Mouse (Mus musculus) CD4-positive helper T cell, adult 2 months (primary cell): ENCODE results near the gene Atg7.

Experiments
- DNase-seq: peaks from one replicate; pipeline ENCODE4 v3.0.0-alpha.2; 2012; ENCODE audit warnings: low read depth, missing footprints, low spot score

Atg7 gene

DNA sequence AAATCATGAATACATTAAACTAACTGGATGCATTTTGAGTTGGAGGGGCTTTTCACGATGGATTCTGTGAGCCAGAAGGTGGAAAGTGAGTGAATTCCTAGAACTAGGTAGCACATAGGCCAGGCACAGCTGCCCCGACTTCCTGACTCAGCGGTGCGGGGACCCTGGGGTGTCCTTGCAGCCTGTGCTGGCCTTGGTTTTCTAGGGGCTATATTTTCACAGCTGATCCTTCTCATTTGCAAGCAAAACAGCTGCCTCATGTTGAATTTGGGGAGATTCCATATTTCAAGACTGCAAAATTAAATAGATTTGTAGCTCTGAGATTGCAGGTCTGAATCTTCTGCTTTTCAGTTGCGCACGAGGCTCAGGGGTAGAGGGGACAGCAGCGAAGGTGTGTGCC is 139.6 kb downstream of the Atg7 start:
- DNase-seq: no peak

DNA sequence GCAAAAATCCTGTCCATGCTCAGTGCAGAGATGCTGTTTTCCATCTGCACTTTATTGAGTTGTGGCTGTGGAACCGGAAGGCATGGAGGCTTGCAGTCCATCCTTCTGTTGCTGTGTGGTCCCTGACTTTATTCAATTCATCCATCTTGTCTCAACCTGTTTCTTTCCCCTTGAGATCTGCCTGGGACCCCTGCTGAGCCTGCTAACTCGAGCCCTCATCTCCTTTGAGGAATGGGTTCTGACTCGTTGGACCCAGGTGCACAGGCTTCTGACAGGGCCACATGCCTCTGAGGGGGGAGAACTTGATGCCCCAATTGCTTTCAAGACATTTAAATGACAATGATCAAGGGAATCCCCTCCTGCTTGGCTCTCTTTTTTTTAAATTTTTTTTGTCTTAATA is 143.6 kb downstream of the Atg7 start:
- DNase-seq: no peak

DNA sequence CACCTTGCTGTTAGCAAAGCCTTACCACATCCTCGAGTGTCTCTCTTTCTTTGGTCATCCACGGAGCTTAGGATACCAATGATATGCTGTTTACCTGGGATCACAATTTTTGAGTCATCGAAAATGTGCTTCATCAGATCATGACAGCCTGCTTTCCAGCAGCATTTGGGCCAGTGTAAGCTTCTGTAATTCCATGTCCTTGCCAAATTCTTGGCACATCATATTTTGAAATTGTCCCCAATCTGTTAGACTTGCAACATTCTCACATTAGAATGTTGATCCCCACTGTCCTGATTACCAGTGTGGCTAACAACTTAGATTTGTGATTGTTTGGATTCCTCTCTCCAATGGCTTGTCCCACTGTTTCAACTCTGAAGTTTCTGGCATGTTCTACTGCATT is 144.7 kb downstream of the Atg7 start:
- no peak for DNase-seq

DNA sequence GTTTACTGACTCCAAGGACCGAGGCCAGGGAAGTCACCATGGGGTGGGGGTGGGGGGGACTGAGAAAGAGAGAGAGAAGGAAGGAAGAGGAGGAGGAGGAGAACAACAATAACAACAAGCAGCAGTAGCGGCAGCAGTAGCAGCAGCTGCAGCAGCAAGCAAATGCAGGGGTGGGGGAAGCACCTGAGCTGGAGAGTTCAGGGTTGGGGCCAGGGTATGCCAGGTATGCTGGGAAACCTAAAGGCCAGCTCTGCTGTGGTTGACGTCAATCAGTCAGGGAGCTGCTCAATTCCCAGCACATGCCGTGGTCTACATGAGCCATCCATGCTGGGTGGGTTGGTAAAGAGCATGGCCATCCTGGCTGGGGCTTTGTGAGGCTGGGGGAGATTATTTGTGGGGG is 145.8 kb downstream of the Atg7 start:
- DNase-seq: no peak

DNA sequence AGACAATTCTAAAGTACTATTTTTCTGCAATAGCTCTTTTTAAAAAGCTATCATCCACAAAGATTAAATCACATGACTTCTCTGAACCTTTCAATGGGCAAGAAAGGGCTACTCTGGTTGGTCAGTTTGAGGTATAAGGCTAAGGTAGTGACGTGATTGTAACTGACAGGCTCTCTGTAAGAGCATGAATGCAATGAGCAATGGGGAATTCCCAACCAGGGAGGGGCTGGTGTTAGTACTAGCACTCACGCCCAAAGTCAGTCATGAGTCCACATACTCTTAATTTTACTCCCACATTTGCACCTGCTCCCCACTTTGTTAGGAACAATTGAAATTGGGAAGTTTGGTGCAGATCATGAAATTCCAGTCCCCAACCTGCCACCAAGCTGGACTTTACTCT is 147.2 kb downstream of the Atg7 start:
- peak; percentile 37 for DNase-seq

DNA sequence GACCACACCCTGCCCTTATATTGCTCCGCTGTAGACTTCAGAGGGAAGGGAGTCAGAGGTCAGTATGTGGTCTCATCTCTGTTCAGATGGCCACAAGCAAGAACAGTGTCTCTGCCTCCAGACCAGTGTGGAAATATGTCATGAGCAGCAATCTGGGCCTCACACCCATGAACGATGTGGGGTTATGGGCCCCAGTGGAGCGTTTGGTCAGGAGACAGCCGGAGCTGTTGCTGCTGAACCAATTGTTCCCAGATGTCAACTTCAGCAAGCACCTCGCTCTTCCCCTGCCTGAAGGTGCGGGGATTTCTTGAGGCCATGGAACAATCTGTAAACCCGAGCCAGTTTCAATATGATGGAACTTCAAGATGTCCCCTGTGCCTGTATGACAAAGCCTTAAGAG is 148.0 kb downstream of the Atg7 start:
- DNase-seq: no peak

DNA sequence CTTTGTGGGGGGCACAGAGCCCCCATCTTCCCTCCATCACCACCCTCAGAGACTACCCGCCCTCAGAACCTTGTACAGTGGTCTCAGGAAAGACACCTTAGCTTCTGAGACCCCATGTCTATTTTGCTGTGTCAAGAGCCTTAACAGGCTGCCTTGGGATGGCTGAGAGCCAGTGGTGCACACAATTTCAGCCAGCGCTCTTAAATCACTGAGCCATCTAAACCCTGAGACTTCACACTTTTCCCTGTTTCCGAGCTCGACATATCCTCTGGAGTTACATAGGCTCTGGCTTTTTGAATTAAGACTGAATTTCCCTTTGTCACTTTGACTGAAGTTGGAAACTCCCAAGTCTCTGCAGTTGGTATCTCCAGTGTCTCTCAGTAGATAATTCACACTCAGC is 148.9 kb downstream of the Atg7 start:
- DNase-seq: no peak

DNA sequence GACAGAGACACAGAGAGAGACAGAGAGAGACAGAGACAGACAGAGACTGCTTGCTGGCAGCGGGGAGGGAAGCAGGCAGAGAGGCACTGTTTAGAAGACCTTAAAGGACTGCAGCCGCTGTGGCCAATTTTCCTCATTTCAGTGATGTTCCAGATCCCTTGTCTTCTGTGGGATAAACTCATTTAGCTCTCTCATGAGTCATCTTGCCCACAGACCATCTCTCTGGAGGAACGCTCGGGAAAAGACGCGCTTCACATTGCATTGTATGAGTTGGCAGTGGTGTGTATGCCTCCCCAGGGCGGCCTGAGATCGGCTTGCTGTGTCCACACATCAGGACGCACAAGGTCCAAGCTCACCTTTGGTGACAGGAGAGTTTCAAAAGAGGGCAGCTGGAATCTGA is 151.8 kb downstream of the Atg7 start:
- DNase-seq: no peak

DNA sequence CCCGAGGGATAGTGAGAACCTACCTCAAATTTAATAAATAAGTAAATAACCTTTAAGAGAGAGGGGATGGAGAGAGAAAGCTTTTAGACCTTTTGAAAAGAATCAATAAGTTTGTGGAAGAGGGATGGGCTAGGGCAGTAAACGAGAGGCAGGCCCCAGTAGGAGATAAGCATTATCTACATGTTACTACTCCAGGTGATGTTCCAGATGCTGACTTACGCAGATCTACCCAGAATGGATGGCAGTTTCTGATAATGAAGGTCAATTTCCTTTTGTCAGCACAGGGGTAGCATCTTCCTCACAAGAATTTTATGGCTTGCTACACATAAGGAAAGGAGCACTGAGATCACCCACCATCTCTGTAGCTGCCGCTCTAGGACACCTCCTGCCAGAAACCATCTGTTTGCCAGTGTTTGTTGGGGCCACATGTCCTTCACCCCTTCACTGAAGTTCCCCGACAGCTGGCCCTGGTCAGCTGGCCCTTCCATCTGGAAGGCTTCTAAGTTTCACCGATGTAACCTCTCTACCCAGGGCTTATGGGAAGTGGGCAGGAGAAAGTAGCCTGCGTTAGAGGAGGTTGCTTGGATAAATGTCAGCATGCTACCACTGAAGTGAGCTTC is 152.9 kb downstream of the Atg7 start:
- DNase-seq: no peak

DNA sequence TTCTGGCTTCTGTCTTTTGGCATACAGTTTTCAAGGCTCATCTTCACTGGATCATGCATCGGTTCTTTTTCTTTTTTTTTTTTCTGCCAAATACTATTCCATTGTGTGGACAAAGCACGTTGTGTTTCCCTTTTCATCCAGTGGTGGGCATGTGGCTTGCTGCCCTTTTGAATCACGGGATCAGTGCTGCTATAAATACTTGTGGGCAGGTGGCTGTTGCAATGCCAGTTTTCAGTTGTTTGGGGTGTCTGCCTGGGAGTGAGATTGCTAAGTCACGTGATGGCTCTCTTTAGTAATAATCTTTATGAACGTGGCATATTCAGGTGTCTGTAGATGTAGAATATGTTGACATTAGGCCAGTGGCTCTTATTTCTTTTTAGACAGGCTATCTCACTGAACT is 155.0 kb downstream of the Atg7 start:
- DNase-seq: no peak

DNA sequence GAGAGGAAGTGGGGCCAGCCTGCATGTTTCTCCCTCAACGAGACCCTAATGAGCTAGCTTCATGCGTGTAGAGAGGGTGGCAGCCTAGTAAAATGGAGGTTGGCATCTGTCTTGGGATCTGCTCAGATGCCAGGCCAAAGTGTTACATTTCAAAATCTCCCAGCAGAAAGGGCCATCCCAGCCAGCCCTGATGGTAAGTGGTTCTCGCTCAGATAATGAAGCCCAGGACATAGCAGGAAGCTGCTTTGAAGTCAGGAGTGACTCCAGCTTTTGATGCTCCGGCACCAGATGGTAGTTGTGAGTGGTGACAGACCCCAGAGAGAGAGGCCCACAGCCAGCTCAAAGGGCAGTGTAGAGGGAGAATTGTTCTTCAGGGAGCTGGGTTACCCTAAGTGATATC is 155.8 kb downstream of the Atg7 start:
- DNase-seq: no peak

DNA sequence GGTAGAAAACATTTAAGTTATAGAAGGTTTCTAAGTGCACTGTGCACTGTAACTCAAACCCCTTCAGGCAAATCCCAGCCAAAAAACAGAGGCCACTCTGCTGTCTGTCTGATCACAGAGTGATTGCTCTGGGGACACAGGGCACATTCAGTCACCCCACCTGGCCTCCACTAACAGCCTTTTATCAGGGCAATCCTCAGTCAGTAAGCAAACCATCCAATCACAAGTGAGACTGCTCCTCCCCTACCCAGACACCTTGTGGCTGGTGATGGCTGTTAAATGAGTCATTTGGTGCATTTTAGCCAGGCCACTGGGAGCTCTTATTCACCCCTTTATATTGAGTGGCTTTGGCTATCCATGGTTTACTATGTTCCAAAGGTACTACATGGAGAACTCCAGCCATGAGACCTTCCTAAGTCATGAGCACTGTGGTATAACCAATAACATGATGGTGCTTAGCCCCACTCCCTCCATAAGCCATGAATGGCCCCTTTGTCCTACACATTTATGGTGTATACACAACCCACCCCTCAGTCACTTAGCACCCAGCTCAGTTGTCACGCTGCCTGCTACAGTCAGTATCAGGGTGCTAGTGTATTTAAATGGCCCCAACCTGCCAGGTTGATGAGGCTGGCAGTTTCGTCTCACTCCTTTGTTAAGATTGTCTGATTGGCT is 157.5 kb downstream of the Atg7 start:
- DNase-seq: no peak

DNA sequence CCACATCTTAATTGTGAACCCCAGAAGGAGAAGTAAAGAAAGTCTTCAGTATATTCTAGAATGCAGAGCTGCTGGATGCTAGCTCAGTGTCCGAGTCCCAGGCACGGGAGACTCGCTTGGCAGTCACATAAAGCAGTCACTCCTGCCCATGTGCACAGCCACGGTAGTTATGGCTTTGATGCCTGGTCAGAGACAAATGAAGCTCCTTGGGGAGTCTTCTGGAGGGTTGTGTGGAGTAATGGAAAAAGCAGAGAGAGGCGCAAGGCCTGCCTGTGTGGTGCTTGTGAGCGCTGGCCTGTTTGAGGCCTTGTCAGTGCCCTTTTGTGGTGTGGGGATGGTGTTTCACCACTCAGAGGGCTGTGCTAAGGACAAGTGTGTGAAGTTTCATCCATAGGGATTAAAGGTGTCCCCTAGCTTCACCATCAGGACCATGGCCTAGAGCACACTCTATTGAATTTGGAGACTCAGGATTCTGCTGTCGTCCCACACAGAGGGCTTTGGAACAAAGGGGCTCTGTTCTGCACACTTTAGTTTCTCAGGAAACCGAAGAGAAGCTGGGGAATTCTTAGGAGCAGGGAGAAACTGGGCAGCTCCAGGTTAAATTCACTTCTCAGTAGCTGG is 161.1 kb downstream of the Atg7 start:
- DNase-seq: no peak

DNA sequence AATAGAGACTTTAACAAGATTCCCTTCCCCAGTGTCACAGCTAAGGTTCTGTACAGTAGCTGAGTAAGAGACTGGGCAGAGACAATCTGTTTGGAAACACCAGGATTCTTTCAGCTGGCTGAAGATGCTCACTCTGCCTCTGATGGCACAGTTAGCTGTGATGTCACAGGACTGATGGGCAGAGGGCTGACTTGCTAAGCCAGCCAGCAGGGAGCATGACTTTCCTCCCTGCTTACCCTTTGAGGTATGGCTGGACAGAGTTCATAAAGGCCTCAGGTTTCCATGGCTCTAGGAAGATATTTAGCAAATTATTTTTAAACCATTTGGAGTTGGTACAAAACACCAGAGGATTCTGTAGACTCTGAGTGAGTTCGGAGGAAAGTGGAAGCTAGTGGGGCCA is 162.0 kb downstream of the Atg7 start:
- no peak for DNase-seq

DNA sequence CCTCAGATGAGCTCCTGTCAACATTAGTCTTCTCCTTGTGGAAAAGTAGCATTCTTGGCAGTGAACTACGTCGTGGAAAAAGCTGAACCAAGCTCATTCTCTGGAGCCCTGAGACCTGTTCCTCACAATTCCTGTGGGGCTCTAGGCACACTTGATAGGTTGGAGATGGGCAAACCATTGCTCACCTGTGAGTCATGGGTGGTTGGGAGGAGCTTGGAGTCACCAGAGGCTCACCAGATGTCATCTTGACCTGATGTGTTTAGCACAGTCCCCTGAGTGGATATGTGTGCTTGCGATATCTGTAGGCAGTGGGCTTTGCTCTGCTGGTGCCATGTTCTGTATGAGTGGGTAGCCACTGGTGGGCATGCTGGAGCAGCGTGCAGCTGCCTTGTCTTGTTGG is 163.0 kb downstream of the Atg7 start:
- DNase-seq: no peak

DNA sequence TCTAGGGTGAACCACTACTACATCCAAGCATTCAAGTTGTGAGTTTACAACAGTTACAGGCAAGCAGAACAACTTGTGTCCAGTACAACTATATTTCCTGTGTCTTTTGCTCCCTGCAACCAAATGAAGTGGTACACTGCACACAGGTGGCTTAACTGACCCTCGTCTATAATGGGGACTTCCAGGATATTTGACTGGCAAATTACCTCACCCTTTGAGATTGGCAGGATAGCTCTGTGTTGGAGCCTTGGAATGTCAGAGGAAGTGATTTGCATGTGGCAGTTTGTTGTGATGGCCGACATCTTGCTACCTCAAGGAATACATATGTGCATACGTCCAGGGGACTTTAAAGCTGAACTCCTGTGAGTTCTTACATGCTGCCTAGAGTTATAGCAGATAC is 164.6 kb downstream of the Atg7 start:
- DNase-seq: no peak

DNA sequence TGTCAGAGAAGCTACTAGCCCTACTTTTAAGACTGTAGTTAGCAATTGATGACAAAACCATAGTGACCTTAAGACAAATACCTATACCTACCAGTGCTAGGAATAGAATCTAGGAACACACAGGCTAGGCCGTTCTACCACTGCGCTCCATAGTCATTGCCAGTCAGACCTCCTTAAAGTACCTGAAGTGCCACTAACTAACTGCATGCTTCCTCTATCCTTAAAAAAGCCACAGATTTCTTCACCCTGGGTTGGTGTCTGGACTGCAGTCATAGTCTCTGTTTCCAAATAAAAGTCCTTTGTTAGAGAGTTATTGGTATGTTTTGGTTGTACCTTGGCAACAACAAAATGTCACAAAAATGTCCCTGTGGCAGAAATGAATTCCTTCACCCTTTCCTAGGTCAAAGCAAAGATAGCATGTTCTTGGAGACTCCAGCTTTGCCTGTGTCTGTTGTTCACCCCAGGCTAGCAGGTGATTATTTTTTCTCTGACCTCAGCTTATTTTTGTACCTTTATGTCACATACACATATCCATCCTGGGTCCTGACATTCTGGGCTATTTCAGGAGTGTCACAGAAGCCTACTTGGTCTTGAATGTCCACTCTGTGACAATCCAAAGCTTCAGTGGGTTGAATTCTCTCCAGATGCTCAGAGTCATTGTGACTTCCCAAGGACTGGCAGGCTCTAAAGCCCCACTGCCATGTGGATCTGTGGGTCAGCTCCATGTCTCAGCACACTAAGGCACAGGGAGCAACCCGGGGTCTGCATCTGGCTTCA is 165.9 kb downstream of the Atg7 start:
- DNase-seq: no peak

DNA sequence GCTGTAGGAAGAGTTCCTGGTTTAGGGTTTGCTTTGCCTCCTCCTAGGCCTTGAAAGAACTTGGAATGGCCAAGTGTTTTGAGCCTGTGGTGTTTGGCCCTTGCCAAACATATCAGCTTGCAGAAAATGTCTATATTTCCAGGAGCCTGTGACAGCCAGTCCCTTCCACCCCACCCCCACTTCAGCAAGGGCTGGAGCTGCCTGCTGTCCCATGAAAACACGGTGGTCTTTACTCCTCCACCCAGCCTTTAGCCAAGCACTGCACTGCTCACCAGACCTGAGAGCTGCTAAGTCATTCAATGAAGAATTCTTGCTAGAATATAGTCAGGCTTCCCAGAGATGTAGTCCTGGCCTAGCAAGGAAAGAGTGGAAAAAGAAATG is 166.5 kb downstream of the Atg7 start:
- DNase-seq: no peak

DNA sequence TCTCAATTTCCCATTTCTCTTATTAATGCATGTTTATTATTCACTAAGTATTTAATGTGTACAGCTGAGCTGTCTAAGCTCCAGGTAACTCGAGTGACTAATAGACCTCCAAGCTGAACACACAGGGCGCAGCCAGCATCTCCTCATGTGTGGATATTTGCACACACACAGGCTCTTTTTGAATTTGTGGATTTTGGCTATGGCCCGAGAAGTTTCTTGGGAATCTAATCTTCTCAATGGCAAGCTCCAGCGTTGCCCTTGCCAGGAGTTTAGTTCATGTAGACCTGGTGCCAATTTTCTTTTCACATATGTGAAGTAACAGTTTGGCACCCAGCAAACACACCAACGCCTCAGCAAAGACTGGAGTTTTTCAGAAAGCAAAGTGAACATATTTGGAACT is 169.4 kb downstream of the Atg7 start:
- DNase-seq: no peak

DNA sequence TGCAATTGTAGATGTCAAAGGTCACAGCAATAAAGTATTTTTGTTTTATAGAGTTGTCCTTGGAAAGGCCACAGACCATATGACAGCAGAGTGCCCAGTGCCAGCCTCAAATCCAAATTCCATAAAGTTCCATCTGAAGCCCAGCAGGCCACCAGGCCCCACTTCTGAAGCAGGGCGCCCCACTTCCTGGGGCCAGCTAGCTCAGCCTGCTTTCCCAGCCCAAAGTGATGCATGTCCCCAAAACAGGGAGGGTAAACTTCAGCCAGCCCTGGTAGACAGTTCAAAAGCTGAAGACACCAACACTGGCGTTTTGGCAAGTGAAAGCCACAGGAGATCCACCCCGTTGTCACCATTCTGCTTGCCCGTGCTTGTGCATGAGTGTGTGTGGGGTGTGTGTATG is 169.9 kb downstream of the Atg7 start:
- no peak for DNase-seq

DNA sequence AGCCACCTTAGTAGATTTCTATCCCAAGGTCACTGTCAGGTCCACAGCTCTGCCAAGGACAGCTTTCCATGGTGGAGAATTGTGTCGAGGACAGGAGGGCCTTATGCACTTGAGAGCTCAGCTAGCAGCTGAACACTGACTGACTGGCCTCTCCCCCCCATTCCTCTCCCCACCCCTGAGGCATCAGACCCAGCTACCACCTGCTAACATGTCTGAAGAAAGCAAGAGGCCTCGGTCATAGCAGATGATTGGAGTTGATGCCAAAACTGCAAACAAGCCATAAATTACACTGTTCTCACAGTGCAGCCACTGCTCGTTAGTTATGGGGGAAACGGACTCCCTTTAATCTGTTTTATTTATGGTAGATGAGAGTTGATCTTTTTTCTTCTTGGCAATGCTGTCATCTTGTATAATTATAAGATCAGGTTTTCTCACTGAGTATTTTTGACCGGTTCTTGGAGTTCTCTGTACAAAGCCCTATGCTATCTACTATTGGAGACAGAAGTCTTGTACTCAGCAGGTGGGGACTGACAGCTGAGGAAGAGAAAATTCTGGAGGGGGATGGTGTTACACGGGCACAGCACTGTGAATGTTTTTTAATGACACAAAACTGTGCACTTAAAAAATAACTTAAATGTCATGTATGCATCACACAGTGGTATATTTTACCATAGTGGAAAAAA is 171.4 kb downstream of the Atg7 start:
- no peak for DNase-seq
